Mouse (Mus musculus) stomach, postnatal 0 days (tissue): ENCODE data around the gene Kmt2a.
"Not testable (repeated sequence)": the region's sequence is repeated elsewhere in the genome, so short reads cannot be mapped to it uniquely, and the experiment has no call there.

ENCODE experiments used
- CTCF ChIP-seq: IDR thresholded peaks from 2 replicates; pipeline ENCODE4 v1.5.1; 2016; ENCODE audit warnings: antibody characterized with exemption, low read depth, mild to moderate bottlenecking, moderate library complexity
- EP300 ChIP-seq: optimal IDR thresholded peaks from 2 replicates; pipeline ENCODE3; 2016; ENCODE audit warnings: antibody characterized with exemption

DNA sequence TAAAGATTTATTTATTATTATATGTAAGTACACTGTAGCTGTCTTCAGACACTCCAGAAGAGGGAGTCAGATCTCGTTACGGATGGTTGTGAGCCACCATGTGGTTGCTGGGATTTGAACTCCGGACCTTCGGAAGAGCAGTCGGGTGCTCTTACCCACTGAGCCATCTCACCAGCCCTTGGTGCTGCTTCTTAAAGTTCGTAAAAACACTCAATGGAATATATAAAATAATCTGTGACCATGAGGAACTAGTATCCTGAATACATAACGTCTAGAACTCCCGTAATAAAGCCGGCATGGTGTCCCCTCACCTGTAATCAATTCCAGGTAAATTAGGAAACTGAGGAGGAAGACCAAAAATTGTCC is 113.1 kb downstream of the Kmt2a start:
- not testable (repeated sequence) for TF ChIP-seq CTCF, EP300
